Mouse (Mus musculus): Measurements from ENCODE around the gene Cxcl17.
A peak's percentile ranks its signal among the peaks of the same experiment; 100 is the strongest.
"Not testable (repeated sequence)": the region's sequence is repeated elsewhere in the genome, so short reads cannot be mapped to it uniquely, and the experiment has no call there.

The Cxcl17 gene

DNA sequence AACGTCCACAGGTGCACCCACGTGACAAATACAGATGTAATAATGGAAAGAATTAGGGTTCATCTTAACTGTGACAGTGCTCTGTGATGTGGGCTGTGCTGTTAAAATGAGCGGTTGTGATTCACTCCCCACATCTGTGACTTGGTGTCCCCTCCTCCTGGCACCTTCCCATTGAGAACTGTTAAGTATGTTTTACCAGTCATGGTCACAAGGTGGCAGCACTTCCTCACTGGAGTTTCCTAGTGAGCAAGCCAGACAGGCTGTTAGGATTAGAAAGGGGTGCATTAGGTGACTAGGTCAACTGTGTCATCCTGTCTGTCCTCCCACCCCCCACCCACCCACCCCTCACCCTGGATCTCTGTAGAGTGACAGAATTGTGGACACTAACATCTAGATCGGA is 11.7 kb upstream of the Cxcl17 start:
- peak; percentile 19 to 42 for DNase-seq

DNA sequence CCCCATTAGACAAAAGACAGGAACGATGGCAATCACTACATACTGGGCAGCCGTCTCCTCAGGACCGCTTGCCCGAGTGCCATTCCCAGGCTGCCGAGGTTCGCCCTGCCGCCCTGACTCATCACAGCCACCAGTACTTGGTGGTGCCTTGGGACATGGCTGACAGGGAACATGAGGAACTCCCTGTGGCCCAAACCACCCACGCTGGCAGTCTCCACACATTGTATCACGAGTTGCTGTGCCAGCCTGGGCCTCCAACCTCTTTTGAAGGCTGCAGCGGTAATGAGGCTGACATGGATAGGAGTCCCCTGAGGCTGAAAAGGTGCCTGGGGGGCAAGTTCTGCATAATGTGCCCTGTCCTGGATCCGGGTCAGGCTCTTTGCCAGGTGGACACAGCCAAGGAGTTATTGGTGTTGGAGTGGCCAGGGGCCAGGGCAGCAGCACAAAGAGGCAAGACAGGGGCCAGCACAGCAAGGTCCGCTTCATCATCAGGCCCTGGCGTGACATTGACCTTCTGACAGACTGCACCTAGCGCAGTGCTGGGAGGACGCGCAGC is 9.7 kb upstream of the Cxcl17 start:
- DNase-seq: no peak

DNA sequence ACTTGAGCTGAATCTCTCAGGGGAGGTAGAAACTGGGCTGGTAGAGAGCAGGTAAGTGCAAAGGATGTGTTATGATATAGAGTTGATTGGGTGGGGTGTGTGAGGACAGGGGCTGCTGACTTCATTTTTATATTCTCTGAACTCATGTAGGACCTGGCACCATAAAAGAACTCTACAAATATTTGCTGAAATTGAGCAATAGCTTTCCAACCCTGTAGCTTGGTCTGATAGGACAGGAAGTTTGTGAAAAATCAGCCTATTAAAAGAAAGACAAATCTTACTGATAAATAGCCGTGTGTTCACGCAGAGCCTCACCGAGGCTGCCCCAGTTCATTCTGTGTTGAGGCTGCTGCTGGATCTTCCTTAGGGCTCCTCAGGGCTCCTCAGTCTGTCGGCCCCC is 7.3 kb upstream of the Cxcl17 start:
- no peak for DNase-seq

DNA sequence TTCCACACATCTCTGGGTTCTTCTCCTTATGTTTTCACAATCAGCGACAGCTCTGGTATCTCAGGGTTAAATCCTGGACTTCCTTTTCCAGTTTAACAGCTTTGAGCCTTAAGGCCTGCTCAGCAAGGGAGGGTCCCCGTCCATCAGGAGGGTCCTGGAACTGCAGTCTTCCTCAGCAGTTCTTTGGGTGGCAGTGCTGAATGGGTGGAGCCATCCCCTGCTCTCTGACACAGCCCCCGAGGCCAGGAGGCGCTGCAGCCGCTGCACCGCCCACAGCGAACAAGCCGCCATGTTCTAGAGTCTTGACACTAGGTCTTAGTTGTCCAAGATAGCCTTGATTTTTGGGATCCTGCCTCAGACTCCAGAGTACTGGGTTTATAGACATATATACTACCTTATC is 6.8 kb upstream of the Cxcl17 start:
- no peak for DNase-seq

DNA sequence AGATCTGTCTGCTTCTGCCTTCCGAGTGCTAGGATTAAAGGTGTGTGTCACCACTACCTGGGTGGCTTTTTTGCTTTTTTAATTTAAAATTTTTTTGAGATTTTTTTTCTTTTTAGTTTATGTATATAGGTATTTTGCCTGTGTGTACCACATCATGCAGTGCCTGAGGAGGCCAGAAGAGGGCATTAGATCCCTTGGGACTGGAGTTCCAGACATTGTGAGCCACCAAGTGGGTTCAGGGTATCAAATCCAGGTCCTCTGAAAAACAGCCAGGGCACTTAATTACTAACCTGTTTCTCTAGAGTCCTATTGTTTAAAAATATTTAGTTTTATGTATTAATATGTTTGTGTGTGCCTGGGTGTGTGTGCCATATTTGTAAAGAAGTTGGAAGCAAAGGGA is 4.9 kb upstream of the Cxcl17 start:
- DNase-seq: no peak

DNA sequence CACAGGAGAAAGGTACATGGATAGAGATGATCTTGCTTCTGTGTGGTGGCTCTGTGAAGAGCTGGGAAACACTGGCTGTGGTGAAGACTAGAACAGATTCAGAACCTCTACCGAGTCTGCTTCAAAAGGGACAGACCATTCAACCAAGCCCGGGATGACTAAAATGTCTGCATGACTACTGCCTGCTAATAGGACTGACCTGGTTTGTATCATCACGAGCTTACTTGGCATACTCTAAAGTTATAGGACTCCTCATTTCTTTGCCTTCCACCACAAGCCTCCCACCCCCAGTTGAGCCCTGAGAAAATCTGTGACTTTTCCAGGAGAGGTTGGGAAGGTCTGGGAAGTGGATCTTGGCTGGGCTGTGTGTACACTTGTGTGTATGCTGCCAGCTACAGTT is 825 bp downstream of the Cxcl17 start:
- no peak for DNase-seq

DNA sequence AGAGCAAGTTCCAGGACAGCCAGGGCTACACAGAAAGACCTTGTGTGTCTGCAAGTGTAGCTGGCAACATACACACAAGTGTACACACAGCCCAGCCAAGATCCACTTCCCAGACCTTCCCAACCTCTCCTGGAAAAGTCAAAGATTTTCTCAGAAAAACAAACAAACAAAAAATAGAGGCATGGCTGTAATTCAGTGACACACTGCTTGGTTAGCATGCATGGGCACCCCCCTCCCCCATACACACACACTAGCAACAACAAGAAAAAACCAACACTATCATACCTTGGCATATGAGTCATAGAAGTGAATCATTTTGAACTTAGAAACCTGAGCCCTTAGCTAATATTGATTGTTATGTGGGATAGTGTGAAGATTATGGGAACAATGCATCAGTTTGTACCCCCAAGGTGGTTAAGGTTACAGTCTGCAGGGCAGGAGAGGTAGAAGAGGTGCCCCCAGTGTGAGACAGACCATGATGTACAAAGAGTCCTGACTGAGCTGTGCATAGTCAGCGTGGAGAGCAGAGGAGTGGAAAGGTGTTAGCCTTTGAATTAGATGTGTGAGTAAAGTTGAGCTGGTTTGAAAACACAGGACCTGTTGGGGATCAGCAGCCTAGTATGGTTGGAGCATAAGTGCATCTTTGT is 1.6 kb downstream of the Cxcl17 start:
- no peak for DNase-seq

DNA sequence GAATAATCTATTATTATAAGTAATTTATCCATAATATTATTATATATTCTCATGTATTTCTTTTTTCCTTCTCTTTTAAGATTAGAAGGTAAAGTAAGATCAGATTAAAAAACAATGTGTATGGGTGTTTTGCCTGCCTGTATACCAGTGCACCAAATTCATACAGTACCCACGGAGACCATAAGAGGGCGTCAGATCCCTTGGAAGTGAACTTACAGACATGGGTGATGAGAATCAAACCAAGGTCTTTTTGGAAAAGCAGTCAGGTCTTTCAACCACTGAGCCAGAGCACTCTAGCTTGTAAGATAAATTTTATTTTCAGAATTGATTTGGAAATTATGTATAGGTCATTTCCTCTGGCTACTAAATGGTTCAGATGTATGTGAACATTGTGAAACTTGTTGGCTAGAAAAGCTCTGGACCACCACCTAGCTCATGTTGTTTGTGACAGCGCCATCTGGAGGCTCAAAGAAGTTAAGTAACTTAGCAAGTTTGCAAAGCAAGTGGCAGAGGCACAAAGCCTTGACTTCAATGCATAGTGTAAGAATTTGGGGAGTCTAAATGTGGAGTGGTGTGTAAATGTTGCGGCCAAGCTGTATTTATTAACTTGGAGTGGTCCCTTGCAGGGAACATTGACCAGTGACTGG is 3.4 kb downstream of the Cxcl17 start:
- DNase-seq: no peak

DNA sequence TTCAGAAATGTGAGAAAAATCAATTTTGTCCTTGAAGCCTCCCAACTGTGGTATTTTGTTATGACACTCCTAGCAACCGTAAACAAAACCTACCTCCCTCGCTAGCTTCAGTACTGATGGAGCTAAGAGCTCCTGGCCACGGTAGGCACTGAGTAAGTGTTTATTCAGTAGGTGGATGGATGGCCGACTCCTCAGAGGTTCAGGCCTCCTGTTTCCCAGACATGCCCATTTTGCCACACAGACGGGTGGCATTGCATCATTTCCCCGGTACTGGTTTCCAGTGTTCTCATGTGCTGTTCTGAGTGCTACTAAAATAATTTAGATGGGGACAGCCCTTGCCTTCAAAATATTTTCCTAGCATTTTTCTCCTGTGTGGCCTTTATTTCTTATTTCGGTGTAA is 6.2 kb downstream of the Cxcl17 start:
- DNase-seq: no peak

DNA sequence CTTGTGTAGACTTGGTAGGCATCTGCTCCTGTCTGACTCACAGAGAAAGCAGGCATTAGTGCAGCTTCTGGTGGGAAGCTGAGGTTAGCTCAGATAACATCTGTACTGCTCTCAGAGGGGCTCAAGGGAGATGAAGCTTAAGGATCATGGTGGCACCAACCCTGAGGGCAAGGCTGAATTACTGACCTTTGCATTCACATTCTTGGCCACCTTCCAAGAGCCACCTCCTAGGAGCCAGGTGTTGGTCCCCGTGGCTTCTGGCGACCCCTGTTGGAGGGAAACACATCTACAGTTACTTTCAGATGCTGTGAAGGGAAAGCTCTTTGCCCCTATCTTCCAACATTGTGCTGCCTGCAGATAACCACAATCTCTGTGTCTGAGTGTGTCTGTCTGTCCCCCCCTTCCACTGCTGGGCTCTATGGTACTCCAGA is 10.0 kb downstream of the Cxcl17 start:
- DNase-seq: no peak

DNA sequence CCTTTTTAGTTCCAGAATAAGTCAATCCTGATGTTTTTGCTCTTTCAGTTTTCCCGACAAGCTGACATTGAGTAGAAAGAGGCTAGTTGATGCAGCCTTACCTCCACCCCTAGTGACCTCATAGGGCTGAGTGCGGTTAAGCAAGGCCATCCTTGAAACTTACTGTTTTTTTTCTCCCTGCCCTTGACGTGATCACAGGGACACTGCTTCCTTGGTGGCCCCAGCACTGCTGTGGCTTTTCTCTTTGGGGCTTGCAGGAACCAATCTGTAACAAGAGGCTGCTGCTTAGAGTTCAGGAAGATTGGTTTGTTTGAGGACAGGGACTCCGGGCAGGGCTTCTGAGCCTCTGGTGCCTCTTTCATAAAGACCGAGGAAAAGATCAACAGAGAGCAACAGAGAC is 10.7 kb downstream of the Cxcl17 start:
- no peak for DNase-seq

DNA sequence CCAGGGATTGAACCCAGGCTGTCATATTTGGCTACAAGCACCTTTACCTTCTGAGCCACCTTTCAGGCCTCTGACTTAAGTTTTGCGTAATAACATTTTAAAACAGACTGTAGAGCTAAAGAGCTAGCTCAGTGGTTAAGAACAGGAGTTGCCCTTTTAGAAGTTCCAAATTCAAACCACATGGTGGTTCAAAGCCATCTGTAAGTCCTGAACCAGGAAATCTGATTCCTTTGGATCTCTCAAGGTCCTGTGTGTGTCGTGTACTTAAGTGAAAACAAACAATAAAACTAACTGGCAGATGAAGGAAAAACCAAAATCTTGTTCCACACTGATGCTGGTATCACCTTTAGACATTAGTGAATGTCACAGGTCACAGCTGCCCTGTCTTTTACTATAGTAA is 11.1 kb downstream of the Cxcl17 start:
- DNase-seq: no peak

DNA sequence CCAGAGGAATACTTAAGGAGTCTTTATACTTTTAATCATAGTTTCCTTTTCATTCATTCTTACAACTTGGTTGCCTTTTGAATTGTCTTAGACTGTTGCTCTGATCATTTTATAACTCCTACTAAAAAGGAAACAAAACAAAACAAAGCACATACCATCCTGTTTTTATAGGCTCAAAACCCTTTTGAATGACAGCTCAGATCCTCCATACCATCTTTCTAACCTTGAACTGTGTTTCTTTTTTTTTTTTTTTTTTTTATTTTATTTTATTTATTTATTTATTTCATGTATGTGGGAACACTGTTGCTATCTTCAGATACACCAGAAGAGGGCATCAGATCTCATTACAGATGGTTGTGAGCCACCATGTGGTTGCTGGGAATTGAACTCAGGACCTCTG is 13.7 kb downstream of the Cxcl17 start:
- DNase-seq: not testable (repeated sequence)

DNA sequence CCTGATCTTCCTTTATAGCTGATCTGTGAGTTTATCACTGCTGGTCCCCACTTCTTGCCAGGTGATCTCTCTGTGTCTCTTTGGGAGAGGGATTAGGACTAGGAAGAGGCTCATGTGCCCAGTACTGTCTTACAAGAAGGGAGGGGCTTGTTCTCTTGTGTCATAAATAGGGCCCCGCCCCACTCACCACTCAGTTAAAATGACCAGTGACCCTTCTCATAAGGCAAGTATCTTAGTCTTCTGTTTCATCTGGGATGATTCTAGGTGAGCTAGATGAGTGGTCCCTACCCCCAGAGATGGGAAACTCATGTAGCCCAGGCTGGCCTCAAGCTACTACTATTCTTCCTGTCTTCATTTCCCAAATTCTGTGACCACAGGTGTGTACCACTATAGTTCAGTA is 14.1 kb downstream of the Cxcl17 start, which contains the start of gene Lipe:
Gene Lipe, minus strand, starts transcription at position 101 of the 400 bp plus-strand sequence.
- no peak for DNase-seq

DNA sequence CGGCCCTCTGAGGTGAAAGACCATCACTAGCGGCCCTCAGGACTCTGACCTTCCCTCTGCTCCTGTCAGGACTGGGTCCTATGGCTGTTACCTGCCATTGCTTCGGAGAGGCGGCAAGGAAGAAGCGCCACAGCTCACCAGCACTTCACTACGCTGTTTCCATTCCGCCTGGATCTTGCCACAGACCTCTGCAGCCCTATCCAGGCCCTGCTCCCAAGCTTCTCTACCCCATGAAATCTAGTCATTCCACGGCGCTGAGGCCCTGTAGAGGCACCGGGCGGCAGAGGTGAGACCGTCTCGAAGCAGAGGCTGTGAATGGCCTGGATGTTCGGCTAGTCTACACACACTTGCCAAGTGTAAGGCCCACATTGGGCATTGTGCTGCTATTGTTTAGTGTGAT is 16.1 kb downstream of the Cxcl17 start:
- no peak for DNase-seq

DNA sequence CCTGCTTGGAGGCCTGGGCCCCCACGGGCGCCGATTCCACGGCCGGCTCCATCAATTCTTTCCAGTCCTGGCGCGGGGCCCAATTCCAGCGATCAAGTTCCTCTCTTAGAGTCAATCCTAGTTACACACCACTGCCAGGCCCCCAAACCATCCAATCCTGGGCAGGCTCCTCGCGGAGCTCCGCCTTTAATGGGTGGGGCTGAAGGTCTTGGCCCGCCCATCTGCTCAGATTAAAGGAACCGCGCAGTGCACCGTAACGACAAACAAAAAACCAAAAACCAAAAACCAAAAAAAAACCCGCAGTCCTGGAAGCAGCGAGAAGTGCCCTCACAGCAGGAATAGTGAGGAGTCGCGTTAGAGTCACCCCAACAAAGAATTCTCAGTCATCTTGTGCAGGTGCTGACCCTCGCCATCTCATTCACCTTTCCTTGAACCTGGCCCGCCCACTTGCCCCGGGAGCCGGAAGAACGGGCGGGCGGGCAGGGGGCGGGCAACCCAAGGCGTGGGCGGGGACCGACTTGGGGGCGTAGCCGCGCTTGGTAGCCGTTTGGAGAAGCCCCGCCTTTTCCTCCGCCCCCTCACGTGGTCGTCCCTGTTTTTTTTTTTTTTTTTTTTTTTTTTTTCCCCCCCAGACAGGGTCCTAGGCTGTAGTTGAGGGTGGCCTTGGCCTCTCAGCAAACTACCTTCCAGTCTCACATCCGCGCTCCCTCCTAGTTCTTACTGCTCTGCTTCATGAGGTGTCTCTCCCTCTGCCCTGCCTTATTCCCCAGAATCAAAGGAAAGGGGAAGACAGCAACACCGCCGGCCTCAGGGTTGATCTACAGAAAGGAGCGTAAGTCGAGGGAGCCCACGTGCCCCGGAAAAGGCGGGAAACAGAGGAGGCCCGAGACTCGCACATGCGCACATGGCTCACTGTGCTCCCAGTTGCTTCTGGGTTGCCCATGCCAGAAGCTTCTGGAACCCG is 16.8 kb downstream of the Cxcl17 start:
- DNase-seq: peak; percentile 86 to 89

DNA sequence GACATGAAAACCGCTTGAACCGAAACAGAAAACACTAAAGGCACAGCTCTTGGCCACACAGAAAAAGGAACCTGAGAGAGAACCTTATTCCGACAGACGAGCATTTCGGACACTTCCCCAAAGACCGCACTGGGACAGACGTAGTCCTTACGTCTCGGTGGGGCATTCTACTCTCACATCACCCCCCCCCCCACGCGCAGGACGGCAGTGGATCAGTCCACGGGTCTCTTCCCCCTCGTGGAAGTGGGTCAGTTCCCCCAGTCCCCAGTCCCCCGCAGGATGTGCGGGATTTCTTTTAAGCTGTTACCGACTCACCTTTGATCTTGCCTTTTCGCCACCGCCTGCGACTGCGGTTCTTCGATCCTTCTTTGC is 17.5 kb downstream of the Cxcl17 start:
- no peak for DNase-seq

DNA sequence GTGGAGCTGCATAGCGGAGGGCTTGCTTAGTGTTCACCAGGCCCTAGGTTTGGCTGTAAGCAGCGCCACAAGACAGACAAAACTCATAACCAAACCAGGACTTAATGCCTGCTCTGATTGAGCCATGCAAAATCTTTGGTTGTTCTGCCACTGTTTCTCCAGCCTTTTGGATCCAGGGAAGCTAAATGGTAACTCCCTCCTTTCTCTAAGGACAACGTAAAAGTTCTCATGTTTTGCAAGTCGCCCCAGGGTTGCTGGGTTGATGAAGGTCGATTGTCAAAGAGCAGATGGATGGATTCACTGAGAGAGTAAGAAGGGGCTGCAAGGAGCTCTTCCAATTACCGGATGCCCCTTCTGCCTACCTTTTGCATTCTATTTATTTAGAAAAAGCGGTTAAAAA is 17.9 kb downstream of the Cxcl17 start:
- no peak for DNase-seq

DNA sequence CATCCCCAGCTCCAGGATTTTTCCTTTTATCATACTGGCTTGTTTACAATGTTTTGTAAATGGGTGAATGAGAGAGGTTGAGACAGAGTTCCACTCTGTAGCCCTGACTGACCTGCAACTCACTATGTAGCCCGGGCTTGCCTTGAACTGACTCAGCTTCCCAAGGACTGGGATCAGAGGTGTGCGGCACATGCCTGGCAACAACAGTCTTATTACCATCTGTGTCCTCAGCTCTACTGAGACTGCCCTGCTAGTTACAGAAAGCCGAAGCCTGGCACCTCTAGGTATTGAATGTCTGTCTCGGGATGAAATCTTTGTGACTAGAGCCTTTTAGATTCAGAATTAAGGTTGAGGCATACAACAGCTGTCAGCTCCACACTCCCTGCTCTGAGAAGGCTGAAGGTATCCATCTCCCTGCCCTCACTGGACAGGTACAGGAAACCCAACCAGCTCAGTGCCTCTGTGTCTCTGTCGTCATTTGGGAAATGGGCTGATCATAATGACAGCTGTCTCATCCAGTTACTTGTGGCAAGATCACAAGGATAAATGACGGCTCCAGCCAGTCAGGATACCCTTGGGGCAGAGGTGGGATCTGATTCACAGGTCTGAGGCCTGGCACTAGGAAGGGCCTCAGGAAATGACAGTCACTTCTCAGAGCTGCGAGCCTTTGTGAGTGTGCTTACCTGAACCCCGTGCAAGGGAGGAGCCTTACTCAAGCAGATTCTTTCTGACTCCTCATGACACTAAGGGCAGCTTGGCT is 19.1 kb downstream of the Cxcl17 start:
- no peak for DNase-seq

DNA sequence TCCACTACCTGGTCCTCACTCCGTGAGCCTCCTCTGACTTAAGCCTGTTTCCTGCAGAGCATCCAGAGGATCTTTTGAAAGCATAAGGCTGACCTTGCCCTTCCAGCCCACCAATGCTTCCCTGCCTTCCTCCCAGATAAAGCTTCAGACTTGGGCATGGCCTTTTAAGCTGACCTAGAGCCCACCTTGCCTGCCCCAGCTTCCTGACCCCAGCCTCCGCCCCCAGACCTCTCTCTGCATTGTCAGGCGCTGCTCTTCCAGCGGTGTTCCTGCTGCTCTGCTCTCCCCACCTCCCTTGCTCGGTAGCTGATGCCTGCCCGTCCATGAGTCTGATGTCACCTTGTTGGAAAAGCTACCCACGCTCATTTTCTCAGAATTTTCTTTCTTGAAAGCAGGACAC is 19.8 kb downstream of the Cxcl17 start:
- DNase-seq: no peak

DNA sequence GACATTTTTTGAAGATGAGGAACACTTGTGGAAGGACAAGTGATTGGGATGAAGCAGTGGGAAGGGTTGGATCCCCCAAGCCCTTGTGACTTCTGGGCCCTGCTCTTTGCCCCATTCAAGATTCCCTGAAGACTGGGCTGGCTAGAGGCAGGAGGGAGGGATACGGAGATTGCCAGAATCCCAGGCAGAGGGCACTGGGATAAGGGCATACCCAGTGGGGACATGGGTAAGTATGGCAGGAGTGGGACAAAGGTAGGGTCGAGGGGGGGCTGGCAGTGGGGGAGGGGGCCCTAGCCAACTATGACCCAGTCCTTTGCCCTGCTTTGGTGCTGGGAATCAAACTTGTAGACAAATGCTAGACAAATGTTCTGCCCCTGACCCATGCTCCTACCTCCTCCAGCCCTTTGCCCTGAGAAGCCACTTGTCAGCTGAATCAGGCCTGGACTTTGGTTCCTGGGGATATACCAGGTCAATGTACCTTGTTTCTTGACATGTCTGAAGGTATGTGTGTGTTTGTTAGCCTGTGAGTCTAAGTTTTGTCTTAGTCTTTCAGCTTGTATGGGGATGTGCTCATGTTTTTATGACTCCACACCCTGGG is 20.7 kb downstream of the Cxcl17 start:
- no peak for DNase-seq

DNA sequence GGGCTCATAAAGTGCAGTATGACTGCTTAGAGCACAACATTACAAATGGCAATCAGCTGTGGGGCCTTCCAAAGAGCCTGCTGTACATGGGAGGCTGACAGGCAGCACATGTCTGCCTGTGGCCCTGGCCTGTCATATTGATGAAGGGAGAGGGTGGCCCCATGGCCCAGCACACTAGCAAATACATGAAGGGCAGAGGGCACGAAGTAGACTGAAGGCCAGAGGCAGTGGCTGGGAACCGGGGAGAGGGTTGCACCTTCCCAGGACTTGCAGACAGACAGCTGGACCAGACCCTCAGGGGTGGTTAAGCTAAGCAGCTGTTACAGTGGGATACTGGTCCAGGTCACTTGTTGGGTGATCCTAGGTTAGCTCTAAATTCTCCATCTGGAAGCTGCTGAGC is 21.7 kb downstream of the Cxcl17 start:
- DNase-seq: no peak
